Mouse (Mus musculus) intestine, embryonic 16.5 days (tissue): ENCODE measurements at regions not wholly inside any gene's neighbourhood (a gene's known extent, or its start where the extent isn't known, plus 50 kb on each side); places are given as distances from the start of the nearest gene placed in this dataset.
"Not testable (repeated sequence)": the region's sequence is repeated elsewhere in the genome, so short reads cannot be mapped to it uniquely, and the experiment has no call there.

Source experiments
- ATAC-seq: fragments of 200-750 bp; cut with Nextera tagmentation; 2 replicates; pipeline ENCODE4 v1.8.0; 2017; ENCODE audit warnings: moderate TSS enrichment, moderate library complexity
- H3K27ac ChIP-seq: fragments of 300-500 bp; sonication (generic); 2 replicates; pipeline ENCODE4 v1.5.1; 2014; ENCODE audit warnings: mild to moderate bottlenecking, low read length
- H3K27me3 ChIP-seq: fragments of 300-500 bp; sonication (generic); replicated peaks from 2 replicates; pipeline ENCODE4 v1.6.1; 2014; ENCODE audit warnings: low read length, control low read depth, mixed read lengths; ENCODE audit not compliant: control insufficient read depth, insufficient read depth
- H3K36me3 ChIP-seq: fragments of 300-500 bp; sonication (generic); 2 replicates; pipeline ENCODE4 v1.6.1; 2014; ENCODE audit warnings: low read length, control low read depth; ENCODE audit not compliant: control insufficient read depth, insufficient read depth
- H3K4me1 ChIP-seq: fragments of 300-500 bp; sonication (generic); 2 replicates; pipeline ENCODE4 v1.6.1; 2014; ENCODE audit warnings: low read length, control low read depth, mixed read lengths; ENCODE audit not compliant: control insufficient read depth, insufficient read depth
- H3K4me2 ChIP-seq: fragments of 300-500 bp; sonication (generic); 2 replicates; pipeline ENCODE4 v1.6.1; 2014; ENCODE audit warnings: low read depth, low read length, control low read depth
- H3K4me3 ChIP-seq: fragments of 300-500 bp; sonication (generic); 2 replicates; pipeline ENCODE4 v1.5.1; 2014; ENCODE audit warnings: mild to moderate bottlenecking, low read length
- H3K9ac ChIP-seq: fragments of 300-500 bp; sonication (generic); 2 replicates; pipeline ENCODE4 v1.6.1; 2014; ENCODE audit warnings: low read depth, low read length
- H3K9me3 ChIP-seq: fragments of 300-500 bp; sonication (generic); 2 replicates; pipeline ENCODE4 v1.6.1; 2016; ENCODE audit warnings: low read length, control low read depth; ENCODE audit not compliant: control insufficient read depth
- WGBS: fragments of 180-500 bp; shearing (Covaris S2); extraction: QIAGEN DNeasy Blood & Tissue Kit; methylation state at CpG from one replicate; pipeline ENCODE4 v1.1.7; 2014; 5-methylcytosine and 5-hydroxymethylcytosine counted together

DNA sequence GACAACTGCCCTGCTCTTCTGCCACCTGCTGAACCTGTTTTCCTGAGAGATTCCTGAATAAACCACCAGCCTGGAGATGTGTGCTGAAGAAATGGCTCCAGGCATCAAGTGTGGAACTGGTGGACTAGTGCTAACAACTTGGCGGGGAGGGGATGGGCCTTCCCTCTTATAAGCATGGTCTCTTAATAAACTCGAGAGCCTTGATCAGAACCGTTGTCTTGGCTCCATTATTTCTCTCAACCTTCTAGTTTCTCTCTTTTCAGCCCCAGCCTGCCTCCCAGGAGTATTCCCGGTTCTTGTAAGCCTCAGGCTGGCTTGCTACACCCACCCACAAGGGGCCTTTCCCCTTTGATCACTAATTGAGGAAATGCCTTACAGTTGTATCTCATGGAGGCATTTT lies 473.0 kb upstream of the Cntn5 start:
- Histone ChIP-seq H3K4me1 (no peaks in the 10 kb centered on the region), H3K9ac (no peak overlapping the region), H3K27me3 (no peaks in the 10 kb centered on the region), H3K36me3 (no peaks in the 10 kb centered on the region), H3K27ac (no peak overlapping the region), H3K4me2 (no peak overlapping the region), H3K9me3 (no peaks in the 10 kb centered on the region), H3K4me3 (no peak overlapping the region)
- WGBS = 74% methylated on average over 4 of the region's 4 CpGs
- no peak for ATAC-seq

DNA sequence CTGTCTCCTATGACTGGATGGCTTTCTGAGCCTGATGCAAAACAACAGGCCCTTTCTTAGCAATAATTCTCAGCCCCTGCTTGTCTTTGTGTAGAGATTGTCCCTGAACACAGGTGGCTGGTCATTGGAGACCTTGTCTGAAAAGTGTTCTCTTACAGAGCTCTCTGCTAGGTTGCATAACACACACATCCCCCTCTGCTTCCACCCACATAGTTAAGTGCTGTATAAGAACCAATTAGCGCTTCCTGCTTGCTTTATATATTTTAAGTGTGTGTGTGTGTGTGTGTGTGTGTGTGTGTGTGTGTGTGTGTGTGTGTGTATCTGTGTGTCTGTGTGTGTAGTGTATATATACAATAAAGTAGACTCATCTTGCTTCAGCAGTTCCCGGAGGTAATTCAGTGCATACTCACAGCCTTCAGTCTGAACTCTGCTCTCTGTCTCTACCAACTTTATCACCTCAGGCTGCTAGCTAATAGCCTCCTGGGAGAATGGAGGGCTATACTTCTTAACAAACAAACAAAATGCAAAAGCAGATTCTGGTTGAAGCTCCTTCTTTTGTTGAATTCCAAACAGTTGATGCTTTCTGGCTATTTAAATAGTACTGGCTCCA lies 468.8 kb upstream of the Cntn5 start:
- Histone ChIP-seq H3K9me3 (no peaks in the 10 kb centered on the region), H3K4me3 (no peak overlapping the region), H3K36me3 (no peaks in the 10 kb centered on the region), H3K27ac (no peak overlapping the region), H3K27me3 (no peaks in the 10 kb centered on the region), H3K4me2 (no peak overlapping the region), H3K9ac (no peak overlapping the region), H3K4me1 (no peaks in the 10 kb centered on the region)
- peak; percentile 71; the same call in 1 of the 2 replicates for ATAC-seq
- 72% methylated on average over 2 of the region's 2 CpGs for WGBS

DNA sequence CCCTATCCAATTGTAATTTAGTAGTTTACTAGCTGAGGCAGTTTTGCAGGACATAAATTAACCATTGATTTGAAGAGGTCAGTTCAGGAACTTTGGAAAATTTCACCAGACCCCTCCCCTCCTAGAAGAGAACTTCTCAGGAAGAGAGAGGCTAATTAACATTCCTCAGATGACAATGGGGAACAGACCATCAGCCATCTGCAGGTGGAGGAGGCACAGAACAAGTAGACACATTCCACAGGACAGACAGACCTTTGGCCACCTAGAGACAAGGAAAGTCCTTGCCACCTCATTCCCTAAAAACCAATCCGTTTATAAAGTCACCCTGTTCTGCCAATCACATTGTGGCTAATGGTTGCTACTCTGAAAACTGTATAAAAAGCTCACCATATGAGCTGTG lies 463.5 kb upstream of the Cntn5 start:
- H3K4me2 ChIP-seq = no peak overlapping the region
- no peaks in the 10 kb centered on the region for H3K36me3 ChIP-seq
- no peaks in the 10 kb centered on the region for H3K27me3 ChIP-seq
- no peak overlapping the region for H3K27ac ChIP-seq
- 62% methylated on average over 1 of the region's 1 CpGs for WGBS
- H3K4me1 ChIP-seq = no peaks in the 10 kb centered on the region
- no peak for ATAC-seq
- H3K4me3 ChIP-seq = no peak overlapping the region
- no peak overlapping the region for H3K9ac ChIP-seq
- no peaks in the 10 kb centered on the region for H3K9me3 ChIP-seq

DNA sequence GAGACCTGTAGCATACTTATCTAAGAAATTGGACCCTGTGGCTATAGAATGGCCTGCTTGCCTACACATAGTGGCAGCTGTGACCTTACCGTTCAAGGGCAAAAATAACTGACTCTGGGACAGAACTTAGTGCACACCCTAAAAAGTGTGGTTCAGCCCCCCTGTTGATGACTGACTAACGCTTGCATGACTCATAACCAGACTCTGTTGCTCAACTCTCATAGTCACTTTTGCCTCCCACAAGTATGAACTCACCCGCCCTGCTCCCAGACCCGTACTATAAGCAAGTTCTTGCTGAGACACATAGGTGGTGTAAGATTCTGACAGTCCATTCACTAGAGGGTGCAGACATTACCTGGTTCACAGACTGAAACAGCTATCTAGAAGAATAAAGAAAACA lies 424.3 kb upstream of the Cntn5 start:
- H3K27me3 ChIP-seq = no peaks in the 10 kb centered on the region
- H3K9me3 ChIP-seq = no peaks in the 10 kb centered on the region
- no peak for ATAC-seq
- no peak overlapping the region for H3K9ac ChIP-seq
- 90% methylated on average over 4 of the region's 4 CpGs for WGBS
- no peaks in the 10 kb centered on the region for H3K4me1 ChIP-seq
- H3K36me3 ChIP-seq = no peaks in the 10 kb centered on the region
- no peak overlapping the region for H3K27ac ChIP-seq
- no peak overlapping the region for H3K4me2 ChIP-seq
- no peak overlapping the region for H3K4me3 ChIP-seq

DNA sequence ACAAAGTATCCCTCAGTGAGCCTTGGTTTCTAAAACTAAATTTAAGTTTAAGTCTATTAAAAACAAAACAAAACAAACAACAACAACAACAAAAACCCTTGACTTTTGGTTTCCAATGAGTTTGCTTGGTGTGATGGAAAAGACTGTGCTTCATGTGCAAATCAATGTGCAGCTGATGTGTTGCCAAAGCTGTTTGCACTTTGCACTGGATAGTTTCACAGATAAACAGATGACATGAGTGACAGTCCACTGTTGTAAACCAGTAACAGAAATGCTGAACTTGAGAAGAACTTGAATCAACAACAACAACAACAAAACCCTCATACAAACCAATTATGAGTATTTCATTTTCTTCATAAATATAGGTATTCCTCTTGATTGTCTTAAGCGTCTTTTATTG lies 412.6 kb upstream of the Cntn5 start:
- no peak overlapping the region for H3K9ac ChIP-seq
- H3K4me2 ChIP-seq = no peak overlapping the region
- no peaks in the 10 kb centered on the region for H3K4me1 ChIP-seq
- H3K4me3 ChIP-seq = no peak overlapping the region
- H3K9me3 ChIP-seq = no peaks in the 10 kb centered on the region
- WGBS = 85% methylated on average over 1 of the region's 1 CpGs
- H3K36me3 ChIP-seq = no peaks in the 10 kb centered on the region
- H3K27me3 ChIP-seq = no peaks in the 10 kb centered on the region
- no peak overlapping the region for H3K27ac ChIP-seq
- no peak for ATAC-seq

DNA sequence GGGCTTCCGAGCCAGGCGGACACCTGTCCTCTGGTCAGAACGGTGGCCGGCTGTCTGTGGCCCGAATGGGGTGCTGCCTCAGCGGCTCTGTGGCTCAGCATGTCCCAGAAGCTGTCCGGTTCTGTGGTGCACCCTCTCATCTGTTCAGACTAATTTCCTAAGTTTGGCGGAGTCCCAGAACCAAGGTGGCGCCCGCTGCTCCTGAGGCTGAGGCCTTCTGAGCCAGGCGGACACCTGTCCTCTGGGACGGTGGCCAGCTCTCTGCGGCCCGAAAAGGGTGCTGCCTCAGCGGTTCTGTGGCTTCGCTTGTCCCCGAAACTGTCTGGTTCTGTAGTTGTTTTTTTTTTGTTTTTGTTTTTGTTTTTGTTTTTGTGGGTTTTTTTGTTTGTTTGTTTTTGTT lies 392.5 kb upstream of the Cntn5 start:
- not testable (repeated sequence) for H3K27me3 ChIP-seq, H3K9ac ChIP-seq, H3K4me1 ChIP-seq, H3K36me3 ChIP-seq, H3K27ac ChIP-seq, H3K4me2 ChIP-seq, ATAC-seq, H3K9me3 ChIP-seq, H3K4me3 ChIP-seq
- WGBS = 94% methylated on average over 17 of the region's 17 CpGs

DNA sequence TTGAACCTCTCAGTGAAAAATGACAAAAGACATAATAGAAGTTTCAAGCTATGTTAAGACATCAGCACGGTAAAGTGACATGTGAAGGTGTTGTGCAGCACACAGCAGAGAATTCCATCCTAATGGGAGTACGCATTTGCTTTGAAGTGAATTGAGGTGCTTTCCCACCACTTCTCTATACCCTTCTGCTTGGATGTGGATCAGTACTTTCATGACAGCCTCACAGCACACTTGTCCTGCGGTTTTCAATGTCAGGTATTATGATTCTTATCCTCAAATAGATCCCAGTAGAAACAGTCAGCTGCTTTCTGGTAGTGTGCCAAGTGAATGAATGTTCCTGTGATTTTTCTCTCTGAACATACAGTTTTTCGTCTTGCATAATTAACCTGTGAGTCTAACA lies 380.6 kb upstream of the Cntn5 start:
- Histone ChIP-seq H3K27ac (no peak overlapping the region), H3K9me3 (no peaks in the 10 kb centered on the region), H3K4me1 (no peaks in the 10 kb centered on the region), H3K4me2 (no peak overlapping the region), H3K4me3 (no peak overlapping the region), H3K36me3 (no peaks in the 10 kb centered on the region), H3K9ac (no peak overlapping the region), H3K27me3 (no peaks in the 10 kb centered on the region)
- 77% methylated on average over 4 of the region's 4 CpGs for WGBS
- ATAC-seq = no peak

DNA sequence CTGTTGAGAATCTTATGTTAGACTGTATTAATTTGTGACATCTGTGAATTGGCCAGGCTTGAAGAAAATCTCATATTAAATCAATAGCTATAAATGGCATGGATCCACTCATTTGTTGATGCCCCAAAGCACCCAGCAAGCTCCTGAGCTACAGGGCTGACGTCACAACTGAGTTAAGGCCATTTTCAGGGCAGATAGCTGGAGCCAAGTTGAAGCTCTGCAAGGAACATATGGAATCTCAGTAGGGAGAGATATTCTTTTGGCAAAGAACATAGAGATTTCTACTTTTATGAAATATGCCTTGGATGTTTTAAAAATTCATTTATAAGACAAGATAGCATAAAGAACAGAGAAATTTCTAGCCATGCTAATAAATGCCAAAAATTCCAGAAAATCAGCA lies 380.0 kb upstream of the Cntn5 start:
- Histone ChIP-seq H3K4me1 (no peaks in the 10 kb centered on the region), H3K4me2 (no peak overlapping the region), H3K27me3 (no peaks in the 10 kb centered on the region), H3K9me3 (no peaks in the 10 kb centered on the region), H3K27ac (no peak overlapping the region), H3K36me3 (no peaks in the 10 kb centered on the region), H3K9ac (no peak overlapping the region), H3K4me3 (no peak overlapping the region)
- whole genome bisulfite sequencing = 65% methylated on average over 1 of the region's 1 CpGs
- no peak for ATAC-seq

DNA sequence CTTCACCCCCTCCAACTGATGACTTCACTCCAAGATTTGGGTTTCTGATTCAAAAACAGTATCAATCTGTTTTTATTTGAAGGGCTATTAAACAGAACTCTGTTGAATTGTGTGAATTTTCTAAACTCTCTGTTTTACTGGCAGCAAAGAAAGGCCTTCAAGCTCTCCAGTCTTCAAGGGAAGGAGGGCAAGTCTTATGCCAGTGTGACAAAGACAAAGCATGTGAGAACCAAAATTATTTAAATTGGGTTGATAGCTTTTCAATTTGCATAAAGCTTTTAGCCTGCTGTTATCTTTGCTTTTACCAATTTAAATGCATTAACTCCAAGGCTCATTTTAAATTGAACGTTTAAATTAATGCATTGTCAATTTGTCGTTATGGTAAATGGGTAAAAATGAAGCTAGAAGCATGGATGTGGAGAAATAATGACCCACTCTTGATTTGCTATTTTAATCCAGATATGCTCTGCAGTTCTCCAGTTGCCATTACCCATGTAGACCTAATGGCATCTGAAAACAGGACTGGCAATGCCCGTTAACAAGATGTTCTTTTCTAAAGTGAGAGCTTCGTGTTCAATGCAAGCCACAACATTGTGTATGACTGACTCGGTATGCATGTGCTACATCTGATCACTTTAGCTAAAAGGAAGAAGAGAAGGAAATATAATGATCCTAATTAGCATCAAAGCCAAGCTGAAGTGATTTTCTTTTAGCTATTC lies 375.0 kb upstream of the Cntn5 start:
- Histone ChIP-seq H3K4me2 (no peak overlapping the region), H3K9ac (no peak overlapping the region), H3K36me3 (no peaks in the 10 kb centered on the region), H3K4me3 (no peak overlapping the region), H3K27ac (no peak overlapping the region), H3K9me3 (no peaks in the 10 kb centered on the region), H3K27me3 (no peaks in the 10 kb centered on the region), H3K4me1 (no peaks in the 10 kb centered on the region)
- ATAC-seq = no peak
- 80% methylated on average over 5 of the region's 5 CpGs for WGBS

DNA sequence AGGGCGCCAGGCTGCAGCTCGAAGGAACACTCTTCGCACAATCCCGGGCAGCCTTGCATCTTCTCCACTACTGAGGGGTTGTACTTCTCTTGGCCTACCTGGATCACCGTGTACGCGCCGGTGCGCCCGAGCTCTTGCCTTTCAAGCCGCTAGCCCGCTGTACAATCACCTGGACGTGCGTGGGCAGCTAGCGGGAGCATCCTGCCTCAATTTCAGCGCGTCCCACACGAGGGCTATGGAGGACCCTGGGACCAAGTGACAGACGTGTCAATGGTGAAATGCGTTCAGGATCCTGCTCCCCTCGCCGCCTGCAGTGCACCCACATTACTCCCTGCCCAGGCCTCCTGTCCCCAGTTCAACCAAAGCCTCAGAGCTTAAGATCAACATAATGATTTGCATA lies 373.2 kb upstream of the Cntn5 start:
- Histone ChIP-seq H3K27me3 (no peaks in the 10 kb centered on the region), H3K27ac (no peak overlapping the region), H3K9me3 (no peaks in the 10 kb centered on the region), H3K4me2 (no peak overlapping the region), H3K4me3 (no peak overlapping the region), H3K4me1 (no peaks in the 10 kb centered on the region), H3K9ac (no peak overlapping the region), H3K36me3 (no peaks in the 10 kb centered on the region)
- WGBS = 92% methylated on average over 22 of the region's 22 CpGs
- no peak for ATAC-seq
